Mouse (Mus musculus) mouse embryonic stem cell (cell line): ENCODE data around the gene Eno3.

Source experiments
- in situ Hi-C, 2 experiments: fragments of 300-500 bp; cut with MboI; formaldehyde crosslinking; loops; 1 replicate in 1 of 2; 3 replicates in 1 of 2; pipeline ENCODE4 v1.14.3; 2019 to 2020; ENCODE audit warnings: low sequenced_read_pairs in 2 of 2, low pct_unique_long_range_greater_than_20kb in 1 of 2, mixed read lengths in 1 of 2; ENCODE audit not compliant: unreplicated experiment in 1 of 2

Eno3 gene

GRCm38 (mm10) chr11:70656964-70657363 lies at the start of gene Eno3:
TSS of gene Eno3 (plus strand) at chr11:70657202.
- in situ Hi-C loops, result no loop called here

DNA sequence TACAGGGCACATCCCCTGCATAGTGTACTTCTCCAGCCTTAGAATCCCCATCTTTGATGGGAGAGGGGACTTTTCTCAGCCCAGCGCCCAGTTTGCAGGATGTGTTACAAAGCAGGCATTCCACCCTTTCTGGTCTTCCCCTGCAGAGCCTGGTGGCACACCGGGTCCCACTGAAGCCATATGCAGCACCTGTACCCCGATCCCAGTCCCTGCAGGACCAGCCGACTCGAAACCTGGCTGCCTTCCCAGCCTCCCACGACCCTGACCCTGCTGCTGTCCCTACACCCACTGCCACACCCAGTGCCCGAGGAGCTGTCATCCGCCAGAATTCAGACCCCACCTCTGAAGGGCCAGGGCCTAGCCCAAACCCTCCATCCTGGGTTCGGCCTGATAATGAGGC lies 49.4 kb upstream of the Eno3 start:
- in situ Hi-C loops, result loop anchor here in 1 of 2 experiments (25.0 kb wide), 1 partner anchor 195 kb away; the partner anchor contains the start of gene Pelp1

- in situ Hi-C loops, result loop anchor here in 1 of 2 experiments (25.0 kb wide), 1 partner anchor 196 kb away; the partner anchor contains the start of gene Pelp1
Observed at GRCm38 (mm10) chr11:70608381-70609066, 48.5 kb upstream of the Eno3 start.

DNA sequence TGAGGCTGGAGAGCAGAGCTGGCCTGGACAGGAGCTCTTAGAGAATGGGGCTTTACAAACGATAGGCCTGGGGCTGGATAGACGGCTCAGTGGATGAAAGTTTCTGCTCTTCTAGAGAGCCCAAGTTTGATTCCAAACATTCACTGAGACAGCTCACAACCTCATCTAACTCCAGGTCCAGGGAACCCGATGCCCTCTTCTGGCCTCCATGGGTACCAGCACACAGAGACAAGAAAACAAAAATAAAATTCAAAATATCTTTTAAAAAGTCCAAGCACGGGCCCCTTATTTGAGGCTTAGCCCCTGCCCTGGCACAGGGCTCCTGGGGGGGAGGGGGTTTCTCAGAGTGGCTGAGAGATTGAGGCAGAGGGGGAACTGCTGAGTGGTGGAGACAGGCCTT lies 46.2 kb upstream of the Eno3 start:
- in situ Hi-C loops, result loop anchor here (10.0 to 25.0 kb wide), 3 partner anchors 86 to 198 kb away; partner anchors contain the start of genes Pelp1 (in 2 of the 2) and Psmb6 (in 1 of the 2)

- in situ Hi-C loops, result loop anchor here (10.0 to 25.0 kb wide), 3 partner anchors 88 to 200 kb away; partner anchors contain the start of genes Pelp1 (in 2 of the 2) and Psmb6 (in 1 of the 2)
Observed at GRCm38 (mm10) chr11:70612505-70612904, 44.5 kb upstream of the Eno3 start.

DNA sequence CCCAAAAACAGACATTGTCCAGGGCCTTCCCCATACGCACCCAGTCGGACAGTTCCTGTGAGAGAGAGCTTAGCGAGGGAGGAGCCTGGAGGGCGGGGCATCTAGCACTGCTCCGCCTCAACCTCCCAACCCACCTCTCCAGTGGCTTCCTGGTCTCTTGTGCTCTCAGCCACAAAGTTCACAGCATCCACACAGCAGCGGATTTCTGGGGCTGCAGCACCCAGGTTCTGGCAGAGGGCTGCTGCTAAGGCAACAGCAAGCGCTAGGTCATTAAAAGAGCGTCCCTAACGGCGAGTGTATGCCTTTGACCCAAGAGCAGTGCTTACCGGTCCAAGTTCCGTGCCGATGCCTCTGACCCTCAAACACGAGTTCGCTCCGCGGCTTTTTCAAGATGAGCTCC lies 41.9 kb upstream of the Eno3 start:
- in situ Hi-C loops, result loop anchor here (5.0 to 25.0 kb wide), 4 partner anchors 88 to 203 kb away; partner anchors contain the start of genes Pelp1 (in 2 of the 2) and Psmb6 (in 2 of the 2)

GRCm38 (mm10) chr11:70615516-70616093 lies 41.4 kb upstream of the Eno3 start, which contains the start of gene 4930544D05Rik:
TSS of gene 4930544D05Rik (plus strand) at chr11:70615848.
- in situ Hi-C loops, result loop anchor here (5.0 to 25.0 kb wide), 4 partner anchors 88 to 203 kb away; partner anchors contain the start of genes Pelp1 (in 2 of the 2) and Psmb6 (in 2 of the 2)

GRCm38 (mm10) chr11:70619101-70619500 lies 37.9 kb upstream of the Eno3 start, which contains the start of gene Chrne:
TSS of gene Chrne (minus strand) at chr11:70619216.
- in situ Hi-C loops, result loop anchor here (5.0 to 25.0 kb wide), 4 partner anchors 92 to 207 kb away; partner anchors contain the start of genes Pelp1 (in 2 of the 2) and Psmb6 (in 2 of the 2)

- in situ Hi-C loops, result loop anchor here in 1 of 2 experiments (25.0 kb wide), 1 partner anchor 210 kb away; the partner anchor contains the start of gene Pelp1
Observed at GRCm38 (mm10) chr11:70621972-70622814, 34.8 kb upstream of the Eno3 start.

DNA sequence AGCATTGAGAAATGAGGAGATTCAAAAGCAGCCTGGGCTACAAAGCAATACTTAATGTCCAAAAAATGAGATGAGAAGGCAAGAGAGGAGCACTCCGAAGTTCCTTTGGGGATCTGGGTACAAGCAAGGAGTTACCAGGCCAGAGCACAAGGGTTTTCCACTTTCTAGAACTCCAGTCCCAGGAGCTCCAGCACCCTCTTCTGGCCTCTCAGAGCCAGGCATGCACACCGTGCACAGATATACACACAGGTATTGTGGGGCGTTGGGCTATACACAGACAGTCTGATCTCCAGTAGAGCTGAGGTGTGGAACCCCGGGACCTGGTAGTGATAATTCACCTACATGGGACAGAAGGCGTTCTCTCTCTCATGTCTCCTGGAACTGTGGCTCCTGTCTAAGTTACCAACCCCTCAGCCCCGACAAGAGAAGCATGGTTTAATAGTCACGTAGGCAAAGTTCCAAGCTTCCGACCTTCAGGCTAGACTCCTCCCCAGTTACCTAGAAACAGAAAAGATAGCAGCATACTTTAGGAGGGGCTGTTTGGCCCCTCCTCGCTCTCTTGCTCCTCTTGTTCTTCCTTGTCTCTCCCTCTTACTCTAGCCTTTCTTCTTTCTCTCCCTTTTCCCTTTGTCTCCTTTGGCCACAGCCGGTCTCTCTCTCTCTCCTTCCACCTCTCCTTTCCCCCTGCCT lies 33.8 kb upstream of the Eno3 start:
- in situ Hi-C loops, result loop anchor here in 1 of 2 experiments (25.0 kb wide), 1 partner anchor 211 kb away; the partner anchor contains the start of gene Pelp1

GRCm38 (mm10) chr11:70625473-70625872 lies 31.5 kb upstream of the Eno3 start:
- in situ Hi-C loops, result no loop called here

GRCm38 (mm10) chr11:70626877-70627276 lies 30.1 kb upstream of the Eno3 start:
- in situ Hi-C loops, result no loop called here

GRCm38 (mm10) chr11:70628431-70628830 lies 28.6 kb upstream of the Eno3 start:
- in situ Hi-C loops, result no loop called here

DNA sequence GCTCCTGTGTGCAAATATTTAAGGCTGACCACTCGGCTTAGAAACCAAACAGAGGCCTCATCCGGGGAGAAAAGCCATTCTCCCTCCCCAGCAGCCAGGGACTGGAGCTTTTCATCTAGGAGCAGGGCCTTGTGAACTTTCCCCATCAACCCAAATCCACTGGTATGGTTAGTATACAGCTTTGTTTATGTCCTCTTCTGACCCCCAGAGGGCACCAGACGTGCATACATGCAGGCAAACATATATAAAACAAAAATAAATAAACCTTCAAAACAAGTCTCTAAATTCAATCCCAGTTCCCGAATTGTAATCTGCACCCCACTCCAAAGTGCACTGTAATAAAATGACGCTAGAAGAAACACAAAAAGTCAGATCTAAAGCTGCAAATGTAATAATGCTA lies 27.4 kb upstream of the Eno3 start:
- in situ Hi-C loops, result no loop called here

DNA sequence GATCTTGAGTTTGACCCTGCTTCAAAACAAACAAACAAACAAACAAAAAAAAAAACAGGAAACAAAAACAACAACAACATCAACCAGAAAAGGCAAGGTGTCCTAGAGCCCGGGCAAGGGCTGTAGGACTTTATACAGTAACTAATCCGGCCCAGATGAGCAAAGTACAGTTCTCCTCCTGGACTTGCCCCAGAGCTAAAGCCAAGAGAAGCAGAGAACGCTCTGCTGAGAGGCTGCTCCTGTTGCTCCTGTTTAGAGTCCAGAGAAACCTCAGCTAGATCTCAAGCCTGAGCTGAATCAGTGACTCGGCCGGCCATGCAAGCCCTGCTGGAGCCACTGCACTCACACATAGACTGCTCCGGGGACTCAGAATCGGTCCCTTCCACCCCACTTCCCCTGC lies 26.9 kb upstream of the Eno3 start:
- in situ Hi-C loops, result loop anchor here in 1 of 2 experiments (5.0 kb wide), 1 partner anchor 122 kb away; no protein-coding TSS in a partner anchor

GRCm38 (mm10) chr11:70635601-70636000 lies 21.4 kb upstream of the Eno3 start:
- in situ Hi-C loops, result no loop called here

- in situ Hi-C loops, result no loop called here
Observed at GRCm38 (mm10) chr11:70637764-70638163, 19.2 kb upstream of the Eno3 start.

DNA sequence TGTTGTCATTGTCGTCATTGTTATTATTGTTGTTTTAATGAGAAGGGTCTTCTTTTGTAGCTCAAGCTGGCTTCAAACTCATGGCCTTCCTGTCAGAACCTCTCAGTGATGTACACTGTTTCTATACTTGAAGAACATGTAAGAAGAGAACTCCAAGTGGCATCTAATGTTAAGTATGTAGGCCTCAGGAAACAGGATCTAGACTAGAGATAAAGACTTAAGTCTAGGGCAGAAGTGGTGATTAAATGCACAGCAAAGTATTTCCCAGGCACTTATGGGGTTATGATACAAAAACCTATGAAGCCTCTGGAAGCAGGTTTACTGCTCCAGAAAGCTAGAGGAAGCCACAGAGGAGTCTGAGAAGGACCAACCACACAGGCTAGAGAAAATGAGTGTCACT lies 18.7 kb upstream of the Eno3 start:
- in situ Hi-C loops, result no loop called here
